Mouse (Mus musculus) kidney, adult 9 months (tissue): Measurements from ENCODE around the gene Gimap5.

Source experiments
- DNase-seq: peaks from one replicate; pipeline ENCODE4 v3.0.0; 2022

Gene Gimap5

GRCm38 (mm10) chr6:48740501-48741169 is 5.4 kb upstream of the Gimap5 start:
- DNase-seq: no peak

- DNase-seq: no peak
Observed at GRCm38 (mm10) chr6:48741273-48741672, 4.7 kb upstream of the Gimap5 start.

- DNase-seq: peak; percentile 83
Observed at GRCm38 (mm10) chr6:48741711-48742206, 4.2 kb upstream of the Gimap5 start.

- peak; percentile 94 for DNase-seq
Observed at GRCm38 (mm10) chr6:48742422-48743351, 3.3 kb upstream of the Gimap5 start.

GRCm38 (mm10) chr6:48745490-48745889 is 507 bp upstream of the Gimap5 start:
- no peak for DNase-seq

- DNase-seq: peak; percentile 50
Observed at GRCm38 (mm10) chr6:48747091-48747966, 1.3 kb downstream of the Gimap5 start.

GRCm38 (mm10) chr6:48763567-48764270 is 17.7 kb downstream of the Gimap5 start:
- DNase-seq: no peak

GRCm38 (mm10) chr6:48764496-48764895 is 18.5 kb downstream of the Gimap5 start:
- peak; percentile 46 for DNase-seq

- DNase-seq: no peak
Observed at GRCm38 (mm10) chr6:48768178-48768869, 22.3 kb downstream of the Gimap5 start.

GRCm38 (mm10) chr6:48768933-48769332 is 22.9 kb downstream of the Gimap5 start:
- DNase-seq: no peak

- DNase-seq: no peak
Observed at GRCm38 (mm10) chr6:48770696-48771095, 24.7 kb downstream of the Gimap5 start, which contains the start of gene Gimap3. Gimap3 (minus strand) TSS chr6:48770851.

GRCm38 (mm10) chr6:48772030-48772429 is 26.0 kb downstream of the Gimap5 start:
- DNase-seq: peak; percentile 91

GRCm38 (mm10) chr6:48784406-48784805 is 38.4 kb downstream of the Gimap5 start:
- no peak for DNase-seq

GRCm38 (mm10) chr6:48785189-48785588 is 39.2 kb downstream of the Gimap5 start:
- DNase-seq: peak; percentile 74

GRCm38 (mm10) chr6:48785601-48786000 is 39.6 kb downstream of the Gimap5 start:
- DNase-seq: no peak

GRCm38 (mm10) chr6:48787867-48788266 is 41.9 kb downstream of the Gimap5 start:
- no peak for DNase-seq

- no peak for DNase-seq
Observed at GRCm38 (mm10) chr6:48801897-48802296, 55.9 kb downstream of the Gimap5 start.

GRCm38 (mm10) chr6:48803406-48804051 is 57.5 kb downstream of the Gimap5 start:
- DNase-seq: no peak
